Mouse (Mus musculus): ENCODE results near the gene Grpel1.
A peak's percentile ranks its signal among the peaks of the same experiment; 100 is the strongest.

Grpel1 gene

DNA sequence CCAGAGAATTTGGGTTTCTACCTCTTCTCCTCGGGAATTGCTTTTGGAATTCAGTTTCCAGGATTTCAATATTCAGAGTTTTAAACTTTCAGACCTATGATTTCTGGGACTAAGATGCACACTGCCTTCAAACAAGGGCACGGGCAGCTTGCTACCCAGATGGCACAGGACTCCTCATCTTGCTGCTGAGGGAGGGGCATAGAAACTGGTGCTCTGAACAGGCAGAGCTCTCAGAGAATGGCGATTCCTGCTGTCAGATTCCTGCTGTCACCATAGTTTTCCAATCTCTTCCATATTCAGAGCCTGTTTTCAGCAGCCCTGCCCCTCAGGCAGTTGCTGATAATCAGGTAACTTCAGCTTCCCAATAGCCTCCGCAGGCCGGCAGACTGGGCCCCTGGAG lies 50.8 kb downstream of the Grpel1 start:
- no peak for DNase-seq

DNA sequence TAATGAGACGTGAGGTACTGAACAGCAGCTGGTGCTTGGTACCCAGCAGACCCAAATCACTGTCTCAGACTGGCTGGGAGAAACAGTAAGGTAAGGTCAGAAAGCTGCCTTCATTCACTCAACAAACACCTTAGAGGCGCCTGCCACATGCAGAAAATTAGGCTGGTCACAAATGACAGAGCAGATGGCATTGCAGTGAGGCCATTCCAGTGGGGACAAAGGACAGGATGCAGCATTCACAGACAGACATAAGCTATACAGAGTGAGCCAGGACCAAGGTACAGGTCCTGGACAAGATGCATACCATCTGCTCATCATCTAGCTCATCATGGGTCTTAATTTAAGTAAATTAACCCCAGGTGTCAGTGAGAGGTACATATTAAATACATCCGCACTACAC lies 52.8 kb downstream of the Grpel1 start:
- DNase-seq: no peak

DNA sequence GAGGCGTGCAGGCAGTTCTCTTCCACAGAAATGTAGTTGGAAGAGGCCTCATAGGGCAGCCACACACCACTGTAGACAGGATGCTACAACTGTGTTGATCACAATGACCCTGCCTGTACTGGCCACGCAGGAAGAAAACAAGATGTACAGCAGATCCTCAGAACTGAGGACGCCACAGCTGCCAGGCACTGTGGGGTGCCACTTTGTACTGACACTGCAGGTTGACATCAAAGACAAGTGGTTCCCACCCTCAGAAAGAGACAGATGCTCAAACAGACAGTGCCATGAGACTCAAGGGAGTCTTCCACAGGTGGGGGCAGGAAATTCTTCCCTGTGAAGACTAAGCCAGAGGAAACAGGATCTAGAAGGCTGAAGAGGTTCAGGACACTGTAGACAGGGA lies 55.0 kb downstream of the Grpel1 start:
- no peak for DNase-seq

DNA sequence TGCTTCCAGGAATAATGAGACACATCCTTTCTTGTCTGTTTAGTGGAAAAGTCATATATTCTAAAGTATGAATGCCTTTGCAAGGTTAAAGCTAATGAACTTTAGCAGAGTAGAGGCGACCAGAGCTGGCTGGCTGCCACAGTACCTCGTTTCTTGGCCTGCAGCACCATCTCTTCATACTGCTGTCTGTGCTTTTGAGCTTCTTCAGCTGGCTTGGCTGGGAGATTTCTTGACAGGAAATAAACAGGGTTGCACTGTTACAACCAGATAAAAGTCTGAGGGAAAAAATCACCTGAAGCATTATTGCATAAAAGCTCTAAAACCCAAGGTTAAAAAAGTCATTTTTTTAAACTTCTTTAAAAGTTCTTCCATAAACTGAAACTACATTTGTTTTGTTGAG lies 58.0 kb downstream of the Grpel1 start:
- DNase-seq: peak; percentile 53

DNA sequence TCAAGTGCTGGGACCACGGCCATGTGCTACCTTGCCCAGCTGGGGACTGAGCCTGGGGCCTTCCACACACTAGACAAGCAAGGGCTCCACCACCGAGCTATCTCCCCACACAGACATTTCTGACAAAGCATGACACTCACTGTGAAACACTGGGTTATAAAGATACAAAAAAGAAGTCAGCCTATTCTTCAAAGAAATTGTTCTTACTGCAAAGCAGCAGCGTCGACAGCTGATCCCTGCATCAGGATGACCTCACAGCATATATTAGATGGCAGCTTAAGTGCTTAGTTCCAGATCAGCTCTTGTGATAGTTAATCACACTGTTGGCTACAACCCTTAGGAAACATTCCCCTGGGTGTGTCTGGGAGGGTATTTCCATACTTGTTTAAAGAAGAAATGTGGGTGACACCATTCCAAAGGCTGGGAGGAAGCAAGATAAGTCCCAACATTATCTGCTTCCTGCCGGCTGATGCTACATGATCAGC lies 58.5 kb downstream of the Grpel1 start:
- DNase-seq: no peak
